Mouse (Mus musculus) liver, embryonic 13.5 days (tissue): ENCODE data around the gene Adgrg5. TPM values are rescaled to one million over a fixed set of nuclear protein-coding genes. Genes with fewer than 3 reads are reported as not detected.

Source experiments
- ATAC-seq: fragments of 200-750 bp; cut with Nextera tagmentation; 2 replicates; pipeline ENCODE4 v1.8.0; 2017; ENCODE audit warnings: low read depth, mild to moderate bottlenecking, moderate number of reproducible peaks, moderate library complexity
- DNase-seq: peaks from one replicate; pipeline ENCODE4 v3.0.0; 2022
- H3K27ac ChIP-seq: fragments of 300-500 bp; sonication (generic); 2 replicates; pipeline ENCODE4 v1.5.1; 2015; ENCODE audit warnings: moderate library complexity, mild to moderate bottlenecking, inconsistent platforms
- H3K27me3 ChIP-seq: fragments of 300-500 bp; sonication (generic); 2 replicates; pipeline ENCODE4 v1.6.1; 2015; ENCODE audit warnings: mild to moderate bottlenecking, inconsistent platforms
- H3K36me3 ChIP-seq: fragments of 300-500 bp; sonication (generic); 2 replicates; pipeline ENCODE4 v1.6.1; 2015; ENCODE audit warnings: mild to moderate bottlenecking, inconsistent platforms
- H3K4me1 ChIP-seq: fragments of 300-500 bp; sonication (generic); replicated peaks from 2 replicates; pipeline ENCODE4 v1.6.1; 2015; ENCODE audit warnings: inconsistent platforms
- H3K4me2 ChIP-seq: fragments of 300-500 bp; sonication (generic); 2 replicates; pipeline ENCODE4 v1.6.1; 2015; ENCODE audit warnings: inconsistent platforms, mild to moderate bottlenecking, moderate library complexity
- H3K4me3 ChIP-seq: fragments of 300-500 bp; sonication (generic); replicated peaks from 2 replicates; pipeline ENCODE4 v1.5.1; 2015; ENCODE audit warnings: mild to moderate bottlenecking, inconsistent platforms
- H3K9ac ChIP-seq: fragments of 300-500 bp; sonication (generic); 2 replicates; pipeline ENCODE4 v1.6.1; 2015; ENCODE audit warnings: mild to moderate bottlenecking, inconsistent platforms
- H3K9me3 ChIP-seq: fragments of 300-500 bp; sonication (generic); replicated peaks from 2 replicates; pipeline ENCODE4 v1.6.1; 2016; ENCODE audit warnings: inconsistent platforms
- WGBS: fragments of 180-500 bp; shearing (Covaris S2); methylation state at CpG from one replicate; pipeline ENCODE4 v1.1.7; 2015; ENCODE audit not compliant: insufficient replicate concordance; 5-methylcytosine and 5-hydroxymethylcytosine counted together
- polyA plus RNA-seq: library from polyadenylated mRNA; unstranded; fragments of >200 nt; fragmentation: Nextera tagmentation; extraction: Ambion mirVana; gene quantifications from 2 replicates; pipeline ENCODE4 v1.2.1, GENCODE M21; 2015

Adgrg5 gene
- polyA plus RNA-seq, 1 experiment from 2014 or later: 0.43 TPM

DNA sequence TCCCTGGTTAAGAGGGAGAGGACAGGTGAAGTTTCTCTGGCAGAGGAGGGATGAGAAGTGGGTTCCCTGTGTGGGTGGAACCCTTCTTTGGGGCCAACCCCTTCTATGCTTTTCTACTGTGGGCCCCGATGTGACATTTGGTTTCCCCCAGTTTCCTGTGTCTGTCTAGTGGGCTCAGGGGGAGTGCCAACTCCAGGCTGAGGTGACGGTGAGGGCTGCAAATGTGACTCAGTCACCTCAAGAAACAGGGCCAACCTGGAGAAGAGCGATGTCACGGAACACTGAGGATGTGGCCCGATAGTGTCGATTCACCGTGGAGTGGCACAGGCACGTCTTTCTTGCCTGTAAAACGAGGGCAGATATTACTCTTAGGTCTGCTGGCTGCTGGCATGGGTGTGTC lies 49.8 kb downstream of the Adgrg5 start:
- H3K4me1 ChIP-seq: peaks cover 80% of the 10 kb centered on the region
- no peaks in the 10 kb centered on the region for H3K36me3 ChIP-seq
- no peaks in the 10 kb centered on the region for H3K9me3 ChIP-seq
- no peak for DNase-seq
- H3K27me3 ChIP-seq: peaks cover 8% of the 10 kb centered on the region; the same call in 1 of the 2 replicates
- H3K9ac ChIP-seq: no peak overlapping the region
- no peak for ATAC-seq
- WGBS: 52% methylated on average over 9 of the region's 9 CpGs
- no peak overlapping the region for H3K4me3 ChIP-seq
- no peak overlapping the region; the same call in 1 of the 2 replicates for H3K27ac ChIP-seq
- H3K4me2 ChIP-seq: no peak overlapping the region

DNA sequence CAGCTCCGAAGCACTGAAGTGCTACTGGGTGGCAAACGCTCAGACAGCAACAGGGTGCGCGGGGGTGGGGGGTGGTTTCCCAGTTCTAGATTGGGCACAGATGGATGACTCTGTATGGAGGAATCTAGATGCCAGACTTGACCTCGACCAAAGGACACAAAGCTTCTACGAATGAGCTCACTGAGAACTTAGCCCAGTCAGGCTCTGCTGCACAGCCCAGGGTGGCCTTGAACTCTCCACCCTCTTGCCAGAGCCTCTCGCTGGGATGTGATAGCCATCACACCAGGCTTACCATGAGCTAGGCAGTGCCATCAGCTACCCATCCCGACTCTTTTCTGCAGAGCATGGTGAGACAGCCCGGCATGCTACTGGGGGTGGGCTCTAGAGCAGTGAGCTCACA lies 50.3 kb downstream of the Adgrg5 start:
- Histone ChIP-seq H3K4me1 (peaks cover 80% of the 10 kb centered on the region), H3K9ac (no peak overlapping the region; the same call in 1 of the 2 replicates), H3K4me2 (no peak overlapping the region), H3K4me3 (no peak overlapping the region), H3K36me3 (no peaks in the 10 kb centered on the region), H3K27ac (peak overlapping the region; percentile 39; the same call in 1 of the 2 replicates), H3K9me3 (no peaks in the 10 kb centered on the region), H3K27me3 (peaks cover 8% of the 10 kb centered on the region; the same call in 1 of the 2 replicates)
- ATAC-seq (peak; percentile 1; the same call in 1 of the 2 replicates), DNase-seq (no peak)
- 62% methylated on average over 9 of the region's 9 CpGs for WGBS

DNA sequence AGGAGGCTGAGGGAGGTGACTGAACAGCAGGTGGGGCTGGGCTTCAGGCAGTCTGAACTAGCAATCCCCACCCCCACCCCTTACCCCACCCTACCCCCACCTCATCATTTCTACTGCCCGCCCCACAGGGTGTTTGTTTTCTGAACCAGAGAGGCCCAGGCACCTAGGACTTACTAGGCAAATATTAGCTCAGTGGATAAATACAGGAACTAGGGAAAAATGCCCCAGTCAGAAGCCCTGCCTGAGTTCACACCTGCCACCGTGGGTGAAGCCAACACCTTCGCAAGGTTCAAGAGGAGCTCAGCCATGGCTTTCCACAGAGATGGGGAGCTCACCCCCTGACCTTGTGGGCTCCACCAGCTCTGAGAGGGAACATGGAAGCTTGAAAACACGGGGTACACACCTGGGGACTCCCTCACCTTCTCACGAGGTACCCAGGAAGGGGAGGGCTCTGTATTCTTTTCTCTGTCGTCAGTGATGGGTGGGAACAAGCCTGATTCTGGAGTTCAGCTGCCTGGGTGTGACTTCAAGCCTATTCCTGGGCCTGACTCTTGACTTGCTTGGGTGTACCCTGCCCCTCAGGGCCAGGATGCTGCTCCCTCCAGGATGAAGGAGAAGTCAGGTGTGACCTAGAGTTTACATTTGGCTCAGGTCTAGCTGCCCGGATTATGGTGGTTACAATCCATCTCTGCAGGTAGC lies 51.1 kb downstream of the Adgrg5 start, which contains the start of gene Adgrg1:
Adgrg1 (plus strand) TSS at position 285 of the 699 bp plus-strand sequence.
- H3K9me3 ChIP-seq: no peaks in the 10 kb centered on the region
- DNase-seq: no peak
- H3K4me3 ChIP-seq: no peak within 1 kb of the TSS
- peaks cover 82% of the 10 kb centered on the region for H3K4me1 ChIP-seq
- H3K36me3 ChIP-seq: no peaks in the 10 kb centered on the region
- H3K4me2 ChIP-seq: no peak within 1 kb of the TSS
- no peak within 1 kb of the TSS; the same call in 1 of the 2 replicates for H3K9ac ChIP-seq
- peaks cover 8% of the 10 kb centered on the region; the same call in 1 of the 2 replicates for H3K27me3 ChIP-seq
- peak within 1 kb of the TSS; percentile 39 for H3K27ac ChIP-seq
- ATAC-seq: peak; percentile 49
- 45% methylated on average over 7 of the region's 7 CpGs for WGBS

DNA sequence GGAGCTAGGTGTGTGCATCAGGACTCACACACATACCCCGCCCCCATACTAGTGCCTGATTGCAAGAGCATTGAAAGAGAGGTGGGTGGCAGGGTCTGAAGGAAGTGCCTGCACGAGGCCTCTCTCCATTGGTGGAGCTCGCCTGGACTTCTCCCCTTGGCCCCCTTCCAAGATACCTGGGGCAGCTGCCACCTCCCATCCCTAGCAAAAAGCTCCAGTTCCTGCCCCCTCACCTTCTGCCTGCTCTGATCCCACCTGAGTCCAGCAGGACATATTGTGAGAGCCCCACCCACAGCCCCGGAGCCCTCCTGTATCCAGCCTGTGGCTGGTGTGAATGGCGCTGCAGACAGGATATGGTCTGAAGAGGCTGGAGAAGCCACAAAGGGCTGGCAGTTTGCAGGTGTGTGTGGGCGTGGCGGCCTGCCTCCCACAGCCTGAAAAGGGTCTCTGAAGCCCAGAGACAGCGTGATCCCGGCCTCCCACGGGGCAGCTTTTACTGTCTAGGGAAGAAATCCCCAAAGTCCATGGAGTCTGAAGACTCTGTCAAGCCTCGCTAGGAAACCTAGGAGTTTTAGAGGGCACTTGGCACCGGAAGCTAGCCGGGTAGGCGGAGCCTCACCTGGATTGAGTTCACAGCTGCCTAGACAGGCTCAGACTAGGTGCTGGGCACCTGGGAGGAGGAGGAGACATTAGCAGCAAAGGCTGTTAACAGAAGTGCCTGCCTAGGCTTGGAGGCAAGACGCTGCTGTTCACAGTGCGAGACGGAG lies 53.3 kb downstream of the Adgrg5 start:
- peak overlapping the region; percentile 58 for H3K4me2 ChIP-seq
- peak overlapping the region; percentile 43 for H3K4me3 ChIP-seq
- WGBS: 15% methylated on average over 17 of the region's 17 CpGs
- ATAC-seq: no peak; the same call in 1 of the 2 replicates
- peaks cover 8% of the 10 kb centered on the region; the same call in 1 of the 2 replicates for H3K27me3 ChIP-seq
- no peaks in the 10 kb centered on the region for H3K36me3 ChIP-seq
- peaks cover 90% of the 10 kb centered on the region for H3K4me1 ChIP-seq
- peak overlapping the region; percentile 54 for H3K9ac ChIP-seq
- H3K9me3 ChIP-seq: no peaks in the 10 kb centered on the region
- no peak for DNase-seq
- 0 out of 2 replicates have a peak overlapping the region, but pooled peaks have one; percentile 30 for H3K27ac ChIP-seq

DNA sequence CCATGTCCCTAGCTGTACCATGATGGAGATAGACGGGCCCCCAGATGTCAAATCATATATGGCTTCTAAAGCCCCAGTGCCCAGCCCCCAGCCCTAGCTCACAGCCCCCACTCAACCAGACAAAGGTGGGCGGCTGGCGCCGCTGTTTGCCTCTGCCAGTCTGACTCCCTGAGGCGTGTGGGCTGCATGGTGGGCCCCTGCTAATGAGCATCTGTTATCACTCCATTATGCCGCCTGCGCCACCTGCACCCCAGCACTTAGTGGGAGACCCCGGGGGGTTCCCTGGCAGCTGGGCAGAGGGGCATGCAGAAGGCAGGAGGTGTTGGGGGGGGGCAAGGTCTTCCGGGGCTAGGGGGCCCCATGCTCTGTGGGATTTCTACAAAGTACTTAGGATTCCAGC lies 54.6 kb downstream of the Adgrg5 start:
- WGBS: 39% methylated on average over 9 of the region's 9 CpGs
- peaks cover 8% of the 10 kb centered on the region; the same call in 1 of the 2 replicates for H3K27me3 ChIP-seq
- H3K27ac ChIP-seq: 0 out of 2 replicates have a peak overlapping the region, but pooled peaks have one; percentile 52
- ATAC-seq: no peak
- H3K36me3 ChIP-seq: no peaks in the 10 kb centered on the region
- no peak for DNase-seq
- H3K9ac ChIP-seq: peak overlapping the region; percentile 54
- peak overlapping the region; percentile 58 for H3K4me2 ChIP-seq
- no peaks in the 10 kb centered on the region for H3K9me3 ChIP-seq
- peaks cover 100% of the 10 kb centered on the region for H3K4me1 ChIP-seq
- H3K4me3 ChIP-seq: peak overlapping the region; percentile 43

DNA sequence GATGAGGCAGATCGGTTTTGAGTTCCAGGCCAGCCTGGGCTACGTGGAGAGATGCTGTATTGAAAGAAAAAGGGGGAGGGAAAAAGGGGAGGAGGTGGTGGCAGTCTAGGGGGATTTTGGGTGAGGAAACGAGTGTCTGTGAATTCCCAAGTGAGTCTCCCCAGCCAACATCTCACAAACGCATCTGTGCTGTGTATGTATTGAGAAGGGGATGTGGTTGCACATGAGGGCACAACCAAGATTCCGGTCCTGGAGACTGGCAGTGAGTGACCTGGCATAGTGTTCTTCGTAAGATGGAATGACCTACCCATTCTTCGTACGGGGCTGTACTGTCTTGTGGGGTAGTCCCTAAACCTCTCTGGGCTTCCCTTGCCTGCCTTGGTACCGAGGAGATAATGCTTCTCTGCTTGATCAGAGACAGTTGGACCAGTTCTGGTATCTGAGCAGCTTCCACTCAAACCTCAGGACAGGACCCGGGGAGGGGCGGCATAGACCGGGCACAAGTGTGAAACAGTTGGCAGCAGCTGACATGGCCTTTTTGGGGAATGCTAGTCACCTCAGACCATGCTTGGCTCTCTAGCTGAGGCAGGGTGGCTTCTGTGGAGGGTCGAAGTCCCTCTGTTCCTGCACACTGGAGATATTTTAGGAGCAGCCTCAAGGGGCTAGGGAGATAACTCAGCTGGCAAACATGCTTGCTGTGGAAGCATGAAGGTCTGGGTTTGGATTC lies 55.3 kb downstream of the Adgrg5 start:
- peaks cover 100% of the 10 kb centered on the region for H3K4me1 ChIP-seq
- no peak for ATAC-seq

DNA sequence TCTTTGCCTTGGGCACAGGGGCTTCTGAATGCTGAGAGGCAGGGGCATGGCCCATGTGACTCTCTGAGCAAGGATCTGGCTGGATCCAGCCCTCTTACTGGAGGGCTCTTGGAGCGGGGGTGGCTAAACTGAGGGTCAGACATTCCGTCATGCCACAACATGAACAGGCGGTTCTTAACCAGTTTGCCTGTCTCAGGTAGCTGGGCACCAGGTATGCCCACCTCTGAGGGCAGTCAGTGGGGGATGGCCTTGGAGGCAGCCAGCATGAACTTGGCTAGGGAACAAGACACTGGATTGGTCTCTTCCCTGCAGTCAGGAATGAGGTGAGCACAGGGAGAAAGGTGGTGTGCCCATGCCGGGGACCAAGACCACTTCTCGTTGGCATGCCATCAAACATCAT lies 56.7 kb downstream of the Adgrg5 start:
- Histone ChIP-seq H3K4me3 (no peak overlapping the region), H3K9ac (peak overlapping the region; percentile 40; the same call in 1 of the 2 replicates), H3K36me3 (no peaks in the 10 kb centered on the region), H3K9me3 (no peaks in the 10 kb centered on the region), H3K4me2 (peak overlapping the region; percentile 5; the same call in 1 of the 2 replicates), H3K4me1 (peaks cover 96% of the 10 kb centered on the region), H3K27me3 (peaks cover 8% of the 10 kb centered on the region; the same call in 1 of the 2 replicates), H3K27ac (no peak overlapping the region)
- ATAC-seq (no peak), DNase-seq (no peak)
- 81% methylated on average over 5 of the region's 5 CpGs for WGBS

More for the DNA sequence above, 55.3 kb downstream of the Adgrg5 start:
- Histone ChIP-seq H3K4me3 (peak overlapping the region; percentile 43; the same call in 1 of the 2 replicates), H3K27ac (peak overlapping the region; percentile 52; the same call in 1 of the 2 replicates), H3K9ac (peak overlapping the region; percentile 54), H3K36me3 (no peaks in the 10 kb centered on the region), H3K27me3 (peaks cover 8% of the 10 kb centered on the region; the same call in 1 of the 2 replicates), H3K4me2 (peak overlapping the region; percentile 58), H3K9me3 (no peaks in the 10 kb centered on the region)
- WGBS: 42% methylated on average over 13 of the region's 13 CpGs
- no peak for DNase-seq

DNA sequence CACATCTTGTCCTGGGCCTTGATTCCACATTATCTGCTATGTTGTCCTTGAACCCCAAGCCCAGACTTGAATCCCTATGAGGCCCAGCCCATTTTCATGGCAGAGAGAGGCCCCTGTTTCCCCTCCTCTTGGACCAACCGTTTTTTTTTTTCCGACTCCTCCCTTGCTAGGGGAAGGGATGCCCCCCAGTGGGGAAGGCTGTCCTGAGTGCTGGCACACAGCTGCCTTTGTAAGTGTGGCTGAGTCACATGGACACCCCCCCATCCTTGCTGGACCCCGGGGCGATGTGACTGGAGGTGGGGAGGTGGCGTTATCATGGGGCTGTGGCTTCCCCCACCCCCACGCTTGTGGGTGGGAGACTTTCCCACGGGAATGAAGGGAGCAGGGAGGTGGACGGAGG lies 57.5 kb downstream of the Adgrg5 start:
- 31% methylated on average over 8 of the region's 8 CpGs for WGBS
- Histone ChIP-seq H3K36me3 (no peaks in the 10 kb centered on the region; the same call in 1 of the 2 replicates), H3K4me3 (no peak overlapping the region)

DNA sequence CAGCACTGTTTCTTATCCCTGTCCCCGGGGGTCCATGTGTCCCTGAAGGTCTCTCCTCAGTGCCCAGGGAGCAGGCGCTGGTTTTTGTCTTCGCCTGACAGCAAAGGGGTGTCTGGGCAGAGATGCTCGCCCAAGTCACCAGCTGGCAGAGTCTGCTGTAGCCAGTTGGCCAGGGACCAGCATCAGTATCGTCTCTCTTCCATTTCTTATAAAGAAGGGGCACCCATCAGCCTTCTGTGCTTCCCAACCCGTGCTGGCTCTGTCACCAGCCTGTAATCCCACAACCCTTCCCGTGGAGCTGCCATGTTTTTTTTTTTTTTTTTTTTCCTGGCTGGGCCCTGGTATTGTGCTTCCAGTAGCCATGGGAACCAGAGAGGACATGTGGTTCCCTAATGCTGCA lies 58.4 kb downstream of the Adgrg5 start:
- H3K4me2 ChIP-seq: no peak overlapping the region
- H3K4me3 ChIP-seq: no peak overlapping the region
- DNase-seq (no peak), ATAC-seq (no peak)
- H3K27me3 ChIP-seq: peaks cover 5% of the 10 kb centered on the region; the same call in 1 of the 2 replicates
- peaks cover 96% of the 10 kb centered on the region for H3K4me1 ChIP-seq
- 74% methylated on average over 7 of the region's 7 CpGs for WGBS
- H3K9ac ChIP-seq: 0 out of 2 replicates have a peak overlapping the region, but pooled peaks have one; percentile 23
- peaks cover under 1% of the 10 kb centered on the region; the same call in 1 of the 2 replicates for H3K36me3 ChIP-seq
- no peaks in the 10 kb centered on the region for H3K9me3 ChIP-seq
- peak overlapping the region; percentile 98 for H3K27ac ChIP-seq

More for the DNA sequence above, 57.5 kb downstream of the Adgrg5 start:
- Histone ChIP-seq H3K9me3 (no peaks in the 10 kb centered on the region), H3K9ac (0 out of 2 replicates have a peak overlapping the region, but pooled peaks have one; percentile 3), H3K4me1 (peaks cover 96% of the 10 kb centered on the region), H3K27me3 (peaks cover 8% of the 10 kb centered on the region; the same call in 1 of the 2 replicates), H3K4me2 (0 out of 2 replicates have a peak overlapping the region, but pooled peaks have one; percentile 5), H3K27ac (peak overlapping the region; percentile 98)
- DNase-seq (no peak), ATAC-seq (no peak)

DNA sequence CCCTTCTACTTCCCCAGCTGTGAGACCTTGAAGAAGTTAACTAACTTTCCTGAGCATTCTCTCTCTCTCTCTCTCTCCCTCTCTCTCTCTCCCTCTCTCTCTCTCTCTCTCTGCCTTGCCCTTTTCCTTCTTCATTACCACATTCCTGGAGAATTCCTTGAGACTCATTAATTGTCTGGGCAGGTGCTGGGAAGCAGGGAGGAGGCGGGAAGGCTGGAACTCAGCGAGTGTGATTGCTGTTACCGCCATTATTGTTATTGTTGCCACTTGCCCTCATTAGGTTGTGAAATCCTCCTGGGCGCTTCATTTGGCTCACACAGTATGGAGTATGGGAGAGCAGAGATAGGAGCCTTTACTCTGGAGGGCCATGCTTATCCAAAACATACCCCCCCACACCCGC lies 59.7 kb downstream of the Adgrg5 start:
- DNase-seq (no peak), ATAC-seq (peak; percentile 16)
- Histone ChIP-seq H3K9me3 (no peaks in the 10 kb centered on the region), H3K4me1 (peaks cover 96% of the 10 kb centered on the region), H3K4me2 (peak overlapping the region; percentile 95), H3K36me3 (peaks cover 12% of the 10 kb centered on the region; the same call in 1 of the 2 replicates), H3K27me3 (0 out of 2 replicates have a peak, but pooled peaks cover 1% of the 10 kb centered on the region), H3K9ac (peak overlapping the region; percentile 95), H3K27ac (peak overlapping the region; percentile 98), H3K4me3 (no peak overlapping the region)
- 9% methylated on average over 5 of the region's 5 CpGs for WGBS
